Mouse (Mus musculus): ENCODE results near the gene Isyna1.

Isyna1 gene

GRCm38 (mm10) chr8:70605871-70606779, 12.0 kb downstream of the Isyna1 start:
- no peak for DNase-seq

- no peak for DNase-seq
Measured at GRCm38 (mm10) chr8:70606780-70607602, 12.8 kb downstream of the Isyna1 start.

- DNase-seq: no peak
Measured at GRCm38 (mm10) chr8:70607603-70607897, 13.4 kb downstream of the Isyna1 start.

- DNase-seq: peak; percentile 73
Measured at GRCm38 (mm10) chr8:70607898-70608748, 13.9 kb downstream of the Isyna1 start.

DNA sequence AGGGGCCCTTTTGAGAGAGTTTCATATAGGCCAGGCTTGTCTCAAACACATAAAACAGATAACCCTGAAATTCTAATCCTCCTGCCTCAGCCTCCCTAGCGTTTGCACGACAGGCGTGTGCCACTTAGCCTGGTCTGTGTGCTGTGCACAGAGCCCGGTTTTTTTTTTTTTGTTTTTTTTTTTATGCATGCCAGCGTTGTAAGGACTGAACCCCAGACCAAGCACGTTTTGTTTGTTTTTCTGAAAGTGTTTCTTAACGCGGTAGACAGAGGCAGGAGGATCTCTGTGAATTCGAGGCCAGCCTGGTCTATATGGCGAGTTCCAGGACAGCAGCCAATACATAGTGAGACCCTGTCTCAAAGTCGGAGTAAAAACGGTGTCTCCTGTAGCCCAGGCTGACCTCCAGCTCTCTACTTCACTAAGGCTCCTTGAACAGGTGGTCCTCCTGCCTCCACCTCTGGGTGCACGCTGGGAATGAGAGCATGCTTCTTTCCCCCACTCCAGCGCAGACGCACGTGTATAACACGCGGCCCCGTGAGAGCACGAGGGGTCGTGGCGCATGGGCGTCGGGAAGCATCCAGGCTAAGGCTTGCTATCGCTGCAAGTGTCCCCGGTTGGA, 14.7 kb downstream of the Isyna1 start, which contains the start of gene Ssbp4:
Ssbp4 (minus strand) TSS at position 124 of the 619 bp plus-strand sequence.
- DNase-seq: no peak

DNA sequence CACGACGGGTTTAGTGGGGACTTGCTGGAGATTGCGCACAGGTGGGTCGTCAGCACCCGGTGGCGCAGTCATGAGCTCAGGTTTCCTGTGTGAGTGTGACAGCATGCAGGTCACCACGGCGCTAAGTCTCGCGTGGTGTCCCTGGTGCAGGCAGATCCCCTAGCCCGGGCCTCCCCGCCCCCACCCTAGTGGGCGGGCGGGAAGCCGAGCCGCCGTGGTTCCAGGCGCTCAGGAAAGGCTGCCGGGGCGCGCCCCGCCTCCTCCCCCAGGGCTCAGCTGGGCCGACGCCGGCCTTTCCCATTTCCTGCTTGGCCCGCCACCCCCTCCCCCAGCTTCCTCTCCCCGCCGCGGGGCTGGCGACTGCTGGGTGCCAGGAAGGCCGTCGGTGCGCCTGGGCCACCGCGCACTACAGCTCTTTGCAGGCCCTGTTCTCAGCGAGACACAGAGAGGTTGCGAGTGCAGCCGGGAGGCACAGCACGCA, 15.2 kb downstream of the Isyna1 start:
- peak; percentile 86 for DNase-seq

DNA sequence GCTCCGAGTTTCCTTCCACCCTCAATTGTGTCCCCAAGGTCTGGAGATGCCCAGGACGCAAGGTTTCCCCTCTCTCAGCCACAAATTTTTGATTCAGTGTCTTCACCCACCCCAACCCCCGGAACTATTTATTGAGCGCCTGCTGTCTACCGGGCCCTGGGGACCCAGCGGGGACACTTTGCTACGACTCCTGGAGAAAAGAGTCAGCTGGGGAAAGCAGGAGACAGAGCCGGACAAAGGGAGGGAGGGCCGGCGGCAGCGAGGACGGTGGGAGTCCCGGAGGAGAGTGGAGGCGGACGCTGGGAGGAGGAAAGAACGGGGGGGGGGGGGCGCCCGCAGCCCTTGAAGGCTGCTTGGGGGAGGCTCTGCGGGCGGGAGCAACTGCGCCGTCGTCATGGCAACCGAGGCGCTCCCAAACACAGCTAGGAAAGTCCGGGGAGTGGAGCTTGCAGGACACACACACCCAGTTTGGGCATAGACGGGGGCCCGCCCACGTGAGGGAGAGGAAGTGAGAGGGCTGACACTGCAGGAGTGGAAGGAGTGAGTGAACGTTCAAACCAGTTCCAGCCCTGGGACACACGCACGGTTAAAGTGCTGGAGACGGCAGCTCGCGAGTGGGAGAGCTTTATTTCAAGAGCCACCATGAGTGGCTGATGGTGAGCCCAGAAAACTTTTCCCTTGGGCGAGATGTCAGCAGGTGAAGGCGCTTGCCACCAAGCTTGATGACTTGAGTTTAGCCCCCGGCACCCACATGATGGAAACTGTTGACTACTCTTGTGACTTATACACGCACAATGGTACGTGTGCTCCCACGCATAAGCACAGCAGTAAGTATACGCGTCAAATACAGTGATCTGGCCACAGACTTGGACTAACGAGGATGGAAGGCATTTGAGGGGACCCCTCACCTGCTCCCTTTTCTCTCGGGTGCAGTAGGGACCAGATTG, 15.9 kb downstream of the Isyna1 start:
- peak; percentile 92 for DNase-seq

GRCm38 (mm10) chr8:70610796-70611771, 16.9 kb downstream of the Isyna1 start:
- DNase-seq: peak; percentile 90

- peak; percentile 91 for DNase-seq
Measured at GRCm38 (mm10) chr8:70611849-70612248, 17.7 kb downstream of the Isyna1 start.

GRCm38 (mm10) chr8:70613763-70614162, 19.6 kb downstream of the Isyna1 start:
- DNase-seq: no peak

DNA sequence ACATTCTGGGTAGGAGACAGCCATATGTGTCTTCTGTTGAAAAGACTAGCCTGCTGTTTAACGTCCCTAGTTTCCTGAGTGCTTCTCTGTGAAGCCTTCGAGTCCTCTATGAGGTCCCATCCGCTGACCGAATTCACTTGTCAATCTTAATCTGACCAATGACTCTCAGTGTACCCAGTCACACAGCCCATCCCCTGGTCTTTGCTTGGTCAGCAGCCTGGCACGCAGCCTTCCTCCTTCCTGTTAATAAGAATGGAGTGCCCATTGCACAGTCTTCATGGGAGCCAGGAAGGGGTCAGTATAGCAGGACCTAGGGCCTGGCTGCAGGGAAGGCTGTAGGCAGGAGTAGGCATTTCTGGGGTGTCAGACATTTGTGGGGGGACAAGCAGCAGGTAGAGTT, 20.3 kb downstream of the Isyna1 start:
- DNase-seq: no peak

GRCm38 (mm10) chr8:70615281-70615680, 21.1 kb downstream of the Isyna1 start:
- DNase-seq: no peak

GRCm38 (mm10) chr8:70615894-70616293, 21.7 kb downstream of the Isyna1 start, which contains the start of gene Lrrc25:
TSS of gene Lrrc25 (plus strand) at chr8:70616155.
- DNase-seq: no peak

DNA sequence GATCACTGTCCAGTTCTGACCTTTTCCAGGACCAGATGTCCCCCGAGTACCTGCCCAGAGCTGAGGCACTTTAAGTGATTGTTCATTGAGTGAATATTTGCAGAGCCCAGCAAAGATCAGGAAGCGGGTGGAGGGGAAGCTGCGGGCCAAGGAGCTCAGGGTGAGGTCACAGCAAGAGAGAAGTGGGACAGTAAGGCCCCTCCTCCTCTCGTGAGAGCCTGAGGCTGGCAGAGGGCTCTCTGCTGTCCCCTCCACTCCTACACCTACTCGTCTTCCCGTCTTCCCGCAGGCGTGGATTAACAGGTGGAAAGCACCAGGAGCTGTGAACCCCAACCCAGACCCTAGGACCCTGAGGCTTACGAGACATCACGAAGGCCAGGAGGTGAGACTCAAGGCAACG, 22.5 kb downstream of the Isyna1 start:
- no peak for DNase-seq

- peak; percentile 58 for DNase-seq
Measured at GRCm38 (mm10) chr8:70617985-70618384, 23.8 kb downstream of the Isyna1 start.

DNA sequence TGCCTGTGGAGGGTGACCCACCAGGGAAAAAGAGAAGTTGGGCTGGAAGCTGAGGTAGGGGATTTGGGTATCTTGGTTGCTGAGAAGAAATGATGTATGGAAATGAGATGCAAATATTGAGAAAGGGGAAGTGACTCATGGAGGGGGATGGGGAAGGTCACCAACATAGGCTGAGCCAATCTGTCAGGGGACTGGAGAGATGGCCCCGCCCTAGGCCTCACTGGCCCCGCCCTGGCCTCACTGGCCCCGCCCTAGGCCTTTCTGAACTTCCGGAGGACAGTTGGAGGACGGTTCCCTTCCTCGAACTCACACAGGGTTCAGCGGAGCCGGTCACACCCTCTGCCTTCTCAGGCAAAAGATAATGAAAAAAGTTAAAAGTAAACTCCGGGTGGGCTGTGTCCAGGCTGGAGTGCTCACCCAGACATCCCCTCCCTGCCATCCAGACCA, 24.7 kb downstream of the Isyna1 start:
- peak; percentile 96 for DNase-seq

- peak; percentile 74 for DNase-seq
Measured at GRCm38 (mm10) chr8:70622220-70622619, 28.0 kb downstream of the Isyna1 start.

GRCm38 (mm10) chr8:70625104-70625503, 30.9 kb downstream of the Isyna1 start:
- peak; percentile 74 for DNase-seq

DNA sequence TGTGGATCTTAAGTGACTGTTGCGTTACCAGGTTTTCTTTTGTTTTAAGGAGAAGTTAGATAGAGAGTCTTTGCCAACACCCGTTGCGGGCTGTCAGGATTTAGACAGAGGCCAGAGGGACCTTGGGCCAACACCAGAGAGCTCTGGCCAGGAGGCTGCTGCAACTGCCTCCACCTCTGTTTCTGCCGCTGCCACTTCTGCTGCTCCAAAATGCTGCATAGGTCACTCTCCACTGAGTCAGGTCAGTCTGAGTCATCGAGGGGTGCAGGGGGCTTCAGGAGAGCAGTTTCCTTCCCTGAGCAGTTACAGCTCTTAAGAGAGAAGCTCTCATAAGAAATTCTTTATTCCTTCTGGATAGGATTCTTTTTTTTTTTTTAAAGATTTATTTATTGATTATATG, 32.9 kb downstream of the Isyna1 start:
- no peak for DNase-seq

All from liver (tissue).